Mouse (Mus musculus): ENCODE measurements around the gene Mboat1.

The Mboat1 gene

GRCm38 (mm10) chr13:30186456-30186855, 50.2 kb downstream of the Mboat1 start:
- peak; percentile 54 for DNase-seq

GRCm38 (mm10) chr13:30192031-30192716, 55.9 kb downstream of the Mboat1 start:
- DNase-seq: no peak

- no peak for DNase-seq
Observed at GRCm38 (mm10) chr13:30193363-30193762, 57.1 kb downstream of the Mboat1 start.

- DNase-seq: no peak
Observed at GRCm38 (mm10) chr13:30194834-30195233, 58.5 kb downstream of the Mboat1 start.

GRCm38 (mm10) chr13:30196661-30197060, 60.4 kb downstream of the Mboat1 start:
- no peak for DNase-seq

GRCm38 (mm10) chr13:30198101-30198570, 61.8 kb downstream of the Mboat1 start:
- no peak for DNase-seq

GRCm38 (mm10) chr13:30199821-30200220, 63.5 kb downstream of the Mboat1 start:
- no peak for DNase-seq

- no peak for DNase-seq
Observed at GRCm38 (mm10) chr13:30200737-30201136, 64.4 kb downstream of the Mboat1 start.

- no peak for DNase-seq
Observed at GRCm38 (mm10) chr13:30203018-30203417, 66.7 kb downstream of the Mboat1 start.

GRCm38 (mm10) chr13:30208176-30208575, 71.9 kb downstream of the Mboat1 start:
- no peak for DNase-seq

- no peak for DNase-seq
Observed at GRCm38 (mm10) chr13:30213276-30213675, 77.0 kb downstream of the Mboat1 start.

- DNase-seq: no peak
Observed at GRCm38 (mm10) chr13:30217588-30218371, 81.5 kb downstream of the Mboat1 start.

- no peak for DNase-seq
Observed at GRCm38 (mm10) chr13:30219597-30219996, 83.3 kb downstream of the Mboat1 start.

- DNase-seq: no peak
Observed at GRCm38 (mm10) chr13:30221316-30221715, 85.0 kb downstream of the Mboat1 start.

GRCm38 (mm10) chr13:30224114-30224513, 87.8 kb downstream of the Mboat1 start:
- DNase-seq: no peak

GRCm38 (mm10) chr13:30224659-30225058, 88.4 kb downstream of the Mboat1 start:
- DNase-seq: no peak

GRCm38 (mm10) chr13:30228762-30229161, 92.5 kb downstream of the Mboat1 start:
- no peak for DNase-seq

- DNase-seq: no peak
Observed at GRCm38 (mm10) chr13:30229625-30230139, 93.4 kb downstream of the Mboat1 start.

GRCm38 (mm10) chr13:30235056-30235750, 98.9 kb downstream of the Mboat1 start:
- no peak for DNase-seq

- no peak for DNase-seq
Observed at GRCm38 (mm10) chr13:30239396-30239795, 103.1 kb downstream of the Mboat1 start.

GRCm38 (mm10) chr13:30245573-30245972, 109.3 kb downstream of the Mboat1 start:
- DNase-seq: no peak

GRCm38 (mm10) chr13:30250341-30250905, 114.1 kb downstream of the Mboat1 start:
- no peak for DNase-seq

- DNase-seq: no peak
Observed at GRCm38 (mm10) chr13:30251431-30251830, 115.1 kb downstream of the Mboat1 start.

All from layer of hippocampus, adult 9-11 months (tissue).